Mouse (Mus musculus) gastrocnemius, postnatal 25 days (tissue): ENCODE data around the gene Wipf1. TPM values are rescaled to one million over a fixed set of nuclear protein-coding genes. Genes with fewer than 3 reads are reported as not detected.
A peak's percentile ranks its signal among the peaks of the same experiment; 100 is the strongest.

ENCODE experiments used
- DNase-seq: peaks from one replicate; pipeline ENCODE4 v3.0.0; 2022
- total RNA-seq, 2 experiments: library from RNA; stranded (reverse); gene quantifications; 1 replicate in 1 of 2; 2 replicates in 1 of 2; pipeline ENCODE4 v1.2.3; 2021

Gene Wipf1
- total RNA-seq, 2 experiments from 2014 or later = 11.2 to 11.5 TPM

GRCm38 (mm10) chr2:73545556-73545955 is 16.0 kb upstream of the Wipf1 start:
- DNase-seq = no peak

- no peak for DNase-seq
Measured at GRCm38 (mm10) chr2:73540450-73541162, 11.1 kb upstream of the Wipf1 start.

DNA sequence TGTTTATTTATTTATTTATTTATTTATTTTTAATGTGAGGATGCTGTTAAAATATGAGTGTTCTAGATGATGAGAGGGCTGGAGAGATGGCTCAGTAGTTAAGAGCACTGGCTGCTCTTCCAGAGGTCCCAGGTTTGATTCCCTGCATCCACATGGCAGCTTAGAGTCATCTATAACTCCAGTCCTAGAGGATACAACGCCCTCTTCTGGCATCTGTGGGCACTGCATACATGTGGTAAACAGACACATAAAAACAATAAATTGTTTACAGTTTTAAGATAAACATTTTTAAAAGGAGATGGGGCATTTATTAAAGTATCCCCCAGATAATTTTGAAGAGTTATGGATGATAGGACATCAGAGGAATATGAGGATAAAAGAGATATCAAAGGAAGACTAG is 10.2 kb upstream of the Wipf1 start:
- DNase-seq = no peak

DNA sequence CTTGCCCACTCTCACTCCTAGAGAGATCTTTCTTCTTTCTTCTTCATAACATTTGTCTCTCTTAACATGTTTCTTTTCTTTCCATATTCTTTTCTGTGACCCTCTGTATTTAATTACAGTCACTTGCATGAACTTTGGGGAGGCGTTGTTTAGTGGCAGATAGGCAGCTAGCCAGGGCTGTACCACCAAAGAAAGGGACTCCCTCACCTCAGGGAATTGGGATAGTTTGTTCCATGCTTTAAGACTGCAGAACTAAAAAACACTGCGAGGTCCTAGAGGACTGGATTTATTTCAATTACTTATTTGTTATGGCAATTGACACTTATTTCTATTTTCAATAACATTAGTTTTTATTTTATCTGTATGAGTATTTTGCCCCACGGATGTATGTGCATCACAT is 9.6 kb upstream of the Wipf1 start:
- no peak for DNase-seq

GRCm38 (mm10) chr2:73538590-73538989 is 9.1 kb upstream of the Wipf1 start:
- no peak for DNase-seq

DNA sequence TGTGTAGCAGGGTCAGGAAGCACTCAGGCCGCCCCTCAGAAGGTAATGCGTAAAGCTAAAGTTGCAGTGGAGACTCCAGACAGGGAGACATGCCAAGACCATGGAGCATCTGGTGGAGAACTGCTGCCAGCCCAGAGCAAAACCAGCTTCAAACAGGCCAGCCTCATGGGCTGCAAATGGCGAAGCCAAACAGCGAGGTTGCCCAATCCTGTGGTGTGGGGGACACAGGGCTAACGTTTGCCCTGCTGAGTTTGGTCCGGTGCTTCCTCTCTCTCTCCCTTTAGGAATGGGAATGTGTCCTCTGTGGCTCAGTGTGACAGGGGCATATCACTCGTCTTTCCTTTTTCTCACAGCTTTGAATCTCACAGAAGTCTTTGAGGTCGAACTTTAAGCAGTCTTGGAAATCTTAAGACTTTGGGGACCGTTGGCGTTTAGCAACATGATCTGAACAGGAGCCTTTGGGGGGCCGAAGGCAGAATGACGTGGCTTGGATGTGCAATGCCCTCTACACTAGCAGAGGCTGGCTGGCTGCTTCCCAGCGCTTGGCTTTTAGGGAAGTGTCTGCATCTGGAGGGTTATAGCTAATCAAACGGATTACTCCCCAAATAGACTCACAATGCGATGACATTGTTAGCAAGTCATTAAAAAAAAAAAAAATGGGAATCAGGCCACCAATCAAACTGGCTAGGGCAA is 6.7 kb upstream of the Wipf1 start:
- no peak for DNase-seq

GRCm38 (mm10) chr2:73534720-73535119 is 5.2 kb upstream of the Wipf1 start:
- no peak for DNase-seq

GRCm38 (mm10) chr2:73530487-73530886 is 953 bp upstream of the Wipf1 start:
- DNase-seq = no peak

DNA sequence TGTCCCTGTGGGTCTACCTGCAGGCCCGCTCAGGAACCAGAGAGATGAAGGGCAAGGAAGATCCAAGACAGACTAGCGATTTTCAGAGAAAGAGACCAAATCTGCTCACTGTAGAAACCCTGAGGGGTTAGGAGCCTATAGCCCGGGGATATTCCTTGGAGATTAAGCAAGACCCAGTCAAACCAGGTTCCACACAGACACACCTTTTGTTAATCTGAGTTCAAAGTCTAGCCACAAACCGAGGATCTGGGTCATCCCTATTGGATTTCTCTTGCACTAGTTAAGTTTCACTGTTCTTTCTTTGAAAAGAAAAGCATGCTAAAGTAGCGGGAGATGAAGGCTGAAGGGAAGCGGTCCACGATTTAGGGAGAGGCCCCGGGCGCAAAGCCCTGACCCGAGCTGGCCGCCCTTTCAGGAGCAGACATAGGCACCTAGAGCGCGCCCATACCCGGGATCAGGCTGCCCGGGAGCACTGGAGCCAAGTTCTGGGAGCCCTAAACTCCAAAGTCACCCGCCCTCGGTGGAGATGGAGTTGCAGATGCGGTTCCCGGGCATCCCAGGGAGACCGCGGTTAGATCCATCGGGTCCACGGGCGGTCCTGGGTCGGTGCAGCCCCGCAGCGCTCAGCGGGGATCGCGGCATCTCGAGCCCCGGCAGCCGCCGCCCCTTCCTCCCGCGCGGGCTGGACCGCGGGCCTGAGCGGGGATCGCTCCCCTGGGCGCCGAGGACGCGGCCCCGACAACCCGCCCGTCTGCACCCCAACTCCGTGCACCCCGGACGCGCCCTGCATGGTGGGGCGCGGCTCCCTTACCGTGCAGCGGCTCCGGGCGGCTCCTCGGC is 798 bp downstream of the Wipf1 start:
- no peak for DNase-seq

DNA sequence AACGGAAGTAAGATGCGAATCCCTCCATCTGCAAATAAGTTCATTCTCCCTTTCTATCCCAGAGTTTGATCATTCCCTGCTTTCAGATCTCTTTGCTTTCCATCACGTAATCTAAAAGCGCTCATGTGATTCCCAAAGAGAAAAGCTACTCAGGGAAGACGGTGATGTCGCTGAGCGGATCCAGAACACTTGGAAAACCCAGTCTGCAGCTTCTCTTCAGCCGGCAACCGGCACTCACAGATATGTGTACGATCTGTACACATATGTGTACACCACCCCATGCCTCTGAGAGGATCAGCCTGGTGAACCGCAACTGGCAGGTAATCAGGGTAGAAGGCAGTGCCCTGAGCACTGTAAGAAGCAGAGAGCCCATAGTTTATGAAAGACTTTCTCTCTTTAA is 1.6 kb downstream of the Wipf1 start:
- DNase-seq = no peak

DNA sequence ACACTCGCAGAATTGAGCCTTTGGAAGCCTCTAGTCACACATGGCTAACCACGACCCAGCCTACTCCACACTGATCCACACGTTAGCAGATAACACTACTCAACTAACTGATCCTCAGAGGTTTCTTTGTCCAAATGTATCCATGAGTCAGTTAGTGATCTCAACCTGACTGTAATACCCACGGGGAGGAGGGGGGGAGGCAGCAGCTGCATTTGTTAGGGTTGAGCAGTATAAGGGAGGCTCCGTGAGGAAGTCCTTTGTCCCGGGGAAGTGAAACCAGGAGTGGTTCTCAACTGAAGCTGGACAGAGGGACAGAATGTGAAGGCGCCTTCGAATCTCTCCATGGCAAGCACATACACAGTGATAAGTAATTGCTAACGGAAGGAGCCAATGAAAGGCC is 2.8 kb downstream of the Wipf1 start:
- peak; percentile 66 for DNase-seq

- DNase-seq = no peak
Measured at GRCm38 (mm10) chr2:73522891-73523290, 6.6 kb downstream of the Wipf1 start.

- DNase-seq = no peak
Measured at GRCm38 (mm10) chr2:73522336-73522735, 7.2 kb downstream of the Wipf1 start.

GRCm38 (mm10) chr2:73521737-73522136 is 7.8 kb downstream of the Wipf1 start:
- no peak for DNase-seq

- DNase-seq = no peak
Measured at GRCm38 (mm10) chr2:73518966-73519365, 10.6 kb downstream of the Wipf1 start.

DNA sequence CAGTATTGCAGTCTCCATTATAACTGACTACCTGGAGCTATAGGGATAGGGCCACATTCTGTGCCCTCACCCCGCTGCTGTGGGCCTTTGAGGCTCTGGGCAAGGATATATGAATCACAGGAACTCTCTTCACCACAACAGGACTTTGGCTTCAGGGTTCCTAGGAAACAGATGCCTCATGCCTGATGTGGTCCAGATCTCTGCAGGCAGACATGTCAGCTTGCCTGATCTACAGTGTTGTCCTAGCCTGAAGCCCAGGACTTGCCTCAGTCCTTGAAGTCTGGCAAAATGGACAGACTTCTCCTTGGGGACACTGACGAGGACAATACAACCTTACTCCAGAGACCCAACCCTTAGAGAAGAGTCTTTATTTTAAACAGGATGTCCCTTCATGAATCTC is 11.2 kb downstream of the Wipf1 start:
- no peak for DNase-seq

DNA sequence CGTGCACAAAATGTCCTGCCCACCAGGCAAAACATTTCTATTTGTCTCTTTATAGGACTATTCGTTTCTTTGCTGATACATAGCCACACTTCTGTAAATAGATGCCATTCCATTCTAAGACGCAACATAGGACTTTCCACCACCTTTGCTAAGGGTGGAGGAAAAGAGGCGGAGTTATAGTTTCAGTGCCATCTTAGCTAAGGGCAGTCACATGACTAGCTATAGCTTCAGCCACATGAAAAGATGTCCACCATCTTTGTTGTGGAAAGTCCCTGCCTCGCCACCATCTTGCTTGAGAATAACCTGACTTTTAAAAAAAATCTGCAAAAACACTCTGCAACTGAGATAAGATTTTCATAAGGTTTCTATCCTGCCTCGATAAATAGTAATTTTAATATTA is 15.4 kb downstream of the Wipf1 start:
- DNase-seq = no peak

DNA sequence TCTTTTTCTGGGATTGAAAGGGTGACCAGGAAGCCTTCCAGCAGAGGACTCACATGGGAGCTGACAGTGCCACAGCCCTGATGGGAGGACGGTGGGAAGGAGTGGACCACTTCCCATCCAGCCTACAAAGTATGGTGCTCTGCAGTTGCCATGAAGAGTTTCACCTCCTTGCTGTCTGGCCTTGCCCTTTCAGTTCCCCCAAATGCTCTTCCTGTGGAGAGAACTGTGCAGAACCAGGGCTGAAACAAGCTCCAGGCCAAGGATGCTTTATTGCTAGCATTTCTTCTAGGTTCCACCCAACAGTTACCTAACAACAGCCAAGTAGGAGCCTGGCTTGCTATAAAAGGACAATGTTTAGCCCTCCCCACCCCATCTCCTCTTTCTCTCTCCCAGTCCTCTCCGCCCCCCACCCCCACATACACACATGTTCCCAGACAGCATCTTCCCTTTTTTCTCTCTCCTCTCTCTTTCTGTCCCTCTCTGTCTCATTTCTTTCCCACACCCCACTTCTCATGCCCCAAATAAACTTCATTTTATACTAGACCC is 16.3 kb downstream of the Wipf1 start:
- DNase-seq = no peak

GRCm38 (mm10) chr2:73512044-73512443 is 17.5 kb downstream of the Wipf1 start:
- DNase-seq = no peak

DNA sequence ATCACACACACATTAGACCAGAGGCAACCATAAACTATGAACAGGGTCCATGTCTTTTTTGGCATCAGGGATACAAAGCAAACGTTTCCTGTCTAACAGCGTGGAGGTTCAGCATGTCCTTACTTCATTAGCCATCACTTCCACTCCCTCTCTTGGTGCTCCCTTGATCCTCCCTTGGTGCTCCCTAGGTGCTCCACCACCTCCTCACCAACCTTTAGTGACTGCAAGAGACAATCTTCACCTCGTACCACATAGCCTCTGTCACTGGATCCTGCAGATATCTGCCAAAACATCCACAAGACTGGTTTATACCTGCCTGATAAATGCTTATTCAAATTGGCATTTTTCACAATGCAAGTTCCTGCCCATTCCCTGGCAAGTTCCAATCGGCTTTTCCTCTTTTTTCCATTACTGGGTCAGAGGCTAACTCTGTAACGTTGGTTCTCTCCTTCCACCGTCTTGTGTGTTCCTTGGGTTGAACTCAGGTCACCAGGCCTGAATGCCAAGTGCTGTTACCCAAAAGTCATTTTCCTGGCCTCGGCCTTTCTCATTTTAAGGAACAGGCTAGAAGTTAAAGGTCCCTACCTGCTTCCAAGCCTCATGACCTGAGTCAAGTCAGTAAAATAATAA is 18.7 kb downstream of the Wipf1 start:
- no peak for DNase-seq

- DNase-seq = no peak
Measured at GRCm38 (mm10) chr2:73510025-73510288, 19.6 kb downstream of the Wipf1 start.

DNA sequence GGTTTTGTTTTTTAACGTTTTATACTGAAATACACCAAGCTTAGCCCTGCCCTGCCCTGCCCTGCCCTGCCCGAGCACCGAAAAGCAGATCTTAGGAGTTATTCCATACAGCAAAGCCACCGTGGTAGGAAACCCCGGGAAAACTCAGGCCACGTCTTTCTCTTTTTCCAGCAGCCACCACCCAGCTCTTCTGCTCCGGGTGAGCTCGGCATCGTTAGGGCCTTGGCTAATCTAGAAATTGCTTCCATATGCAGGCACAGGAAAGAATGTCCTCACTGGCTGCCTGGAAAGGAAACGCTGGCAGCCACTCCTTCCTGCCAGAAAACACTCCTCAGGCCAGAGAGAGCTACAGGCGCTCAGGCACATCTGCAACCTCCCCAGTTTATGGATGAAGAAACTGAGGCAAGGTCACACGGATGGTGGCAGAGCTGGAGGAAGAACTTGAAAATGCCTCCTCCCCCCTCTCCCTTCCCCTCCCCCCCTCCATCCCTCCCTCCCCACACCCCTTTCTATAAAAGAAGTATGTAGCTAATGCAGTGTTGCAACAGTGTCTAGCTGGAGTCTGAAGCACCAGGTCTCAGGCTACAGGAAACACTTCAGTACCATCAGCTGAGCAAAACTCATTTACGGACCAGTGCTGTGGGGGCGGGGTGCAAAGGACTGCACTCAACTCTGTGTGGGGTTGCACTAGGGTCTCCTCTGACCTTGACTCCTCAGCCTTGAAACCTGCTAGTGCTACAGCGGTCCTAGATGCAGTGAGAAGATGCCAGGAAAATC is 20.1 kb downstream of the Wipf1 start:
- DNase-seq = peak; percentile 75
